ENCODE assay signal across 13 mouse cellular contexts in genomic region chr2:157065879-157066226, GRCm38 (mm10). TPM values are rescaled to one million over a fixed set of nuclear protein-coding genes. Genes with fewer than 3 reads are reported as not detected.
A peak's percentile ranks its signal among the peaks of the same experiment; 100 is the strongest.
DNase-seq lines count a peak whose midpoint lies in the region; ATAC-seq and TF ChIP-seq lines count a peak whose summit lies in the region.
"Had no signal": no experiment of that assay in that cellular context is flagged by ENCODE, and none has a peak within 500 bp of the region (broad histone marks: within the 10 kb centered on the region; RNA-seq: fewer than 3 reads in every experiment).

No protein-coding gene starts in this region.

- peaks cover 3% of the 10 kb centered on the region for H3K36me3 ChIP-seq in heart, adult 2 months (ENCODE audit: control insufficient read depth, insufficient read depth, low read length)
- H3K36me3 ChIP-seq in intestine, embryonic 15.5 days, result no peaks in the 10 kb centered on the region
- no peaks in the 10 kb centered on the region for H3K36me3 ChIP-seq in midbrain, embryonic 11.5 days (ENCODE audit: control insufficient read depth, insufficient read depth, low read length)

- H3K4me1 ChIP-seq in heart, adult 2 months (ENCODE audit: control insufficient read depth, insufficient read depth, low read length), result peaks cover 52% of the 10 kb centered on the region
- H3K4me1 ChIP-seq in intestine, embryonic 15.5 days (replicated peaks), result peaks cover 63% of the 10 kb centered on the region
- peaks cover 31% of the 10 kb centered on the region for H3K4me1 ChIP-seq in midbrain, embryonic 11.5 days (ENCODE audit: control insufficient read depth, insufficient read depth, low read length)

- TF ChIP-seq POLR2A in heart, adult 2 months (IDR thresholded peaks at IDR 0.05; ENCODE audit: insufficient read depth, low read depth, low read length), result no peak

- DNase-seq in heart, adult 2 months, result peak in 1 of 2 experiments; percentile 69
- no peak for DNase-seq in heart, postnatal 36 days
- peak; percentile 76 for DNase-seq in 3T3-L1 (ENCODE audit: low read depth, low spot score)
- peak; percentile 55 for DNase-seq in brain, adult 2 months (ENCODE audit: low read depth, low spot score)
- DNase-seq in midbrain, embryonic 11.5 days (ENCODE audit: low spot score, missing footprints), result no peak
- DNase-seq: gastrocnemius, postnatal 36 days; thymus, postnatal 36 days had no signal

- no peak overlapping the region for H3K4me3 ChIP-seq in heart, adult 2 months
- H3K4me3 ChIP-seq in intestine, embryonic 15.5 days (replicated peaks), result no peak overlapping the region
- H3K4me3 ChIP-seq in midbrain, embryonic 11.5 days (ENCODE audit: low read depth, low read length), result no peak overlapping the region

- H3K4me2 ChIP-seq in intestine, embryonic 15.5 days (replicated peaks), result peak overlapping the region; percentile 4; the same call in 1 of the 2 replicates
- H3K4me2 ChIP-seq in midbrain, embryonic 11.5 days, result no peak overlapping the region

- no peaks in the 10 kb centered on the region for H3K9me3 ChIP-seq in intestine, embryonic 15.5 days
- no peaks in the 10 kb centered on the region for H3K9me3 ChIP-seq in midbrain, embryonic 11.5 days (ENCODE audit: control insufficient read depth, low read length)

- H3K79me2 ChIP-seq in heart, adult 2 months (replicated peaks; ENCODE audit: control insufficient read depth, insufficient read depth, low read length), result peaks cover 3% of the 10 kb centered on the region

- TF ChIP-seq CTCF in heart, adult 2 months (IDR thresholded peaks at IDR 0.05), result no peak

- intact Hi-C loops in heart, adult 2 months (cut with DNase I), result no loop called here
- intact Hi-C loops in heart, postnatal 36 days (cut with DNase I), result no loop called here

- H3K27ac ChIP-seq in heart, adult 2 months, result peak overlapping the region; percentile 74
- peak overlapping the region; percentile 56 for H3K27ac ChIP-seq in intestine, embryonic 15.5 days
- no peak overlapping the region for H3K27ac ChIP-seq in midbrain, embryonic 11.5 days (ENCODE audit: low read depth, low read length)
- H3K27ac ChIP-seq: liver, embryonic 14.5 days had no signal

- H3K27me3 ChIP-seq in heart, adult 2 months (ENCODE audit: control insufficient read depth, insufficient read depth, low read length), result no peaks in the 10 kb centered on the region
- no peaks in the 10 kb centered on the region for H3K27me3 ChIP-seq in intestine, embryonic 15.5 days (replicated peaks)
- H3K27me3 ChIP-seq in midbrain, embryonic 11.5 days (ENCODE audit: control insufficient read depth, insufficient read depth, low read length), result no peaks in the 10 kb centered on the region

- 7% methylated on average over 7 of the region's 7 CpGs for WGBS in heart, adult 2 months
- WGBS in intestine, embryonic 15.5 days, result 41% methylated on average over 7 of the region's 7 CpGs
- 86% methylated on average over 7 of the region's 7 CpGs for WGBS in midbrain, embryonic 11.5 days

- no peak for TF ChIP-seq EP300 in heart, adult 2 months (IDR thresholded peaks at IDR 0.05; ENCODE audit: insufficient read depth, low read depth, low read length)

- no peak overlapping the region for H3K9ac ChIP-seq in heart, adult 2 months (ENCODE audit: low read depth, low read length)
- no peak overlapping the region for H3K9ac ChIP-seq in intestine, embryonic 15.5 days
- no peak overlapping the region for H3K9ac ChIP-seq in midbrain, embryonic 11.5 days (ENCODE audit: low read length)
- H3K9ac ChIP-seq: liver, embryonic 14.5 days had no signal

- ATAC-seq in intestine, embryonic 15.5 days, result 0 out of 2 replicates have a peak, but pooled peaks have one; percentile 19
- no peak for ATAC-seq in granulocyte monocyte progenitor cell, adult 5-6 weeks (replicated peaks; ENCODE audit: poor library complexity, severe bottlenecking)
- ATAC-seq in midbrain, embryonic 11.5 days (ENCODE audit: low FRiP score), result no peak

RNA-seq across cellular contexts. Expression of gene Soga1, which starts 13.2 kb away (rescaled TPM):
- total RNA-seq in heart, adult 2 months (2021), result 10 to 100 TPM; 10.0 to 11.7 TPM
- polyA plus RNA-seq in heart, adult 2 months (2012; rRNA removed), result 4.8 and 6.6 TPM in 2 replicates
- 10 to 100 TPM; 11.5 to 13.4 TPM for total RNA-seq in heart, postnatal 36 days (2021)
- 2.0 and 2.3 TPM in 2 replicates for polyA plus RNA-seq in intestine, embryonic 15.5 days (2015; fragmentation: Nextera tagmentation; extraction: Ambion mirVana)
- 4.4 and 5.7 TPM in 2 replicates for total RNA-seq in granulocyte monocyte progenitor cell, adult 5-6 weeks (2014; fragmentation: Nextera tagmentation)
- total RNA-seq in granulocyte monocyte progenitor cell, adult 5-6 weeks (2017), result 2.5 TPM in 2 replicates
- 5.2 and 6.0 TPM in 2 replicates for polyA plus RNA-seq in midbrain, embryonic 11.5 days (2014; fragmentation: Nextera tagmentation; extraction: Ambion mirVana)

RNA-seq across cellular contexts. Expression of gene Tldc2, which starts 21.0 kb away (rescaled TPM):
- total RNA-seq in heart, adult 2 months (2021), result not detected
- polyA plus RNA-seq in heart, adult 2 months (2012; rRNA removed), result not detected in 2 replicates
- not detected for total RNA-seq in heart, postnatal 36 days (2021)
- polyA plus RNA-seq in intestine, embryonic 15.5 days (2015; fragmentation: Nextera tagmentation; extraction: Ambion mirVana), result not detected in 2 replicates
- total RNA-seq in granulocyte monocyte progenitor cell, adult 5-6 weeks (2014; fragmentation: Nextera tagmentation), result not detected in 2 replicates
- total RNA-seq in granulocyte monocyte progenitor cell, adult 5-6 weeks (2017), result not detected in 2 replicates
- not detected in 2 replicates for polyA plus RNA-seq in midbrain, embryonic 11.5 days (2014; fragmentation: Nextera tagmentation; extraction: Ambion mirVana)
- total RNA-seq: gastrocnemius, postnatal 36 days; layer of hippocampus, adult 18-20 months; MEL had no signal
- polyA plus RNA-seq: brain, embryonic 14.5 days; liver, embryonic 14.5 days had no signal

RNA-seq across cellular contexts. Expression of gene Dsn1, which starts 58.9 kb away (rescaled TPM):
- 1 to 10 TPM; 1.3 to 1.8 TPM for total RNA-seq in heart, adult 2 months (2021)
- 0.70 and 2.0 TPM in 2 replicates for polyA plus RNA-seq in heart, adult 2 months (2012; rRNA removed)
- 1 to 10 TPM; 1.6 to 2.2 TPM for total RNA-seq in heart, postnatal 36 days (2021)
- 28.3 and 29.4 TPM in 2 replicates for polyA plus RNA-seq in intestine, embryonic 15.5 days (2015; fragmentation: Nextera tagmentation; extraction: Ambion mirVana)
- 17.8 and 23.9 TPM in 2 replicates for total RNA-seq in granulocyte monocyte progenitor cell, adult 5-6 weeks (2014; fragmentation: Nextera tagmentation)
- total RNA-seq in granulocyte monocyte progenitor cell, adult 5-6 weeks (2017), result 36.9 and 50.6 TPM in 2 replicates
- polyA plus RNA-seq in midbrain, embryonic 11.5 days (2014; fragmentation: Nextera tagmentation; extraction: Ambion mirVana), result 51.4 and 56.9 TPM in 2 replicates

Comparison
In these comparisons a context has a peak if more than half of its experiments do, and no peak if none do; other contexts are left out.
1. DNase-seq: peak in 3T3-L1 (single experiment) and brain, adult 2 months (single experiment); none in heart, postnatal 36 days (0 of 2) and midbrain, embryonic 11.5 days (single experiment).
2. RNA of gene Dsn1, which starts 58.9 kb away (total RNA-seq): 17.8 to 50.6 TPM in granulocyte monocyte progenitor cell, adult 5-6 weeks; 1.6 to 2.2 TPM in heart, postnatal 36 days and 1.3 to 1.8 TPM in heart, adult 2 months; every median in the first group is over 4 times any median in the second.